Mouse (Mus musculus) intestine, embryonic 14.5 days (tissue): ENCODE data around the gene Cpm. TPM values are rescaled to one million over a fixed set of nuclear protein-coding genes. Genes with fewer than 3 reads are reported as not detected.
A peak's percentile ranks its signal among the peaks of the same experiment; 100 is the strongest.

Source experiments
- ATAC-seq: fragments of 200-750 bp; cut with Nextera tagmentation; replicated peaks from 2 replicates; pipeline ENCODE4 v1.8.0; 2017; ENCODE audit warnings: low read depth, moderate number of reproducible peaks, moderate TSS enrichment, moderate library complexity; ENCODE audit not compliant: low FRiP score, low TSS enrichment
- DNase-seq: peaks from one replicate; pipeline ENCODE4 v3.0.0-alpha.2; 2018; ENCODE audit warnings: low spot score
- H3K27ac ChIP-seq: fragments of 300-500 bp; sonication (generic); 2 replicates; pipeline ENCODE4 v1.5.1; 2014; ENCODE audit warnings: low read depth, mild to moderate bottlenecking, control low read depth
- H3K27me3 ChIP-seq: fragments of 300-500 bp; sonication (generic); replicated peaks from 2 replicates; pipeline ENCODE4 v1.6.1; 2014; ENCODE audit warnings: low read length, control low read depth; ENCODE audit not compliant: control insufficient read depth, insufficient read depth
- H3K36me3 ChIP-seq: fragments of 300-500 bp; sonication (generic); 2 replicates; pipeline ENCODE4 v1.6.1; 2014; ENCODE audit warnings: low read length, control low read depth; ENCODE audit not compliant: control insufficient read depth, insufficient read depth
- H3K4me1 ChIP-seq: fragments of 300-500 bp; sonication (generic); replicated peaks from 2 replicates; pipeline ENCODE4 v1.6.1; 2014; ENCODE audit warnings: low read length, control low read depth, mixed read lengths; ENCODE audit not compliant: control insufficient read depth, insufficient read depth
- H3K4me2 ChIP-seq: fragments of 300-500 bp; sonication (generic); 2 replicates; pipeline ENCODE4 v1.6.1; 2014; ENCODE audit warnings: low read length
- H3K4me3 ChIP-seq: fragments of 300-500 bp; sonication (generic); 2 replicates; pipeline ENCODE4 v1.5.1; 2014; ENCODE audit warnings: low read depth, low read length, control low read depth, mixed read lengths
- H3K9ac ChIP-seq: fragments of 300-500 bp; sonication (generic); 2 replicates; pipeline ENCODE4 v1.6.1; 2014; ENCODE audit warnings: mild to moderate bottlenecking, low read length
- H3K9me3 ChIP-seq: fragments of 300-500 bp; sonication (generic); 2 replicates; pipeline ENCODE4 v1.6.1; 2016; ENCODE audit warnings: low read length, control low read depth; ENCODE audit not compliant: control insufficient read depth
- WGBS: fragments of 180-500 bp; shearing (Covaris S2); extraction: QIAGEN DNeasy Blood & Tissue Kit; methylation state at CpG from one replicate; pipeline ENCODE4 v1.1.7; 2014; 5-methylcytosine and 5-hydroxymethylcytosine counted together
- polyA plus RNA-seq: library from polyadenylated mRNA; unstranded; fragments of >200 nt; fragmentation: Nextera tagmentation; extraction: Ambion mirVana; gene quantifications from 2 replicates; pipeline ENCODE4 v1.2.1, GENCODE M21; 2014

Cpm gene
- polyA plus RNA-seq, 1 experiment from 2014 or later = 66.6 TPM

GRCm38 (mm10) chr10:117663056-117663864 lies 34.0 kb downstream of the Cpm start:
- H3K4me3 ChIP-seq = no peak overlapping the region
- H3K9ac ChIP-seq = no peak overlapping the region

GRCm38 (mm10) chr10:117663865-117664200 lies 34.5 kb downstream of the Cpm start:
- Histone ChIP-seq H3K27ac (peak overlapping the region; percentile 59; the same call in 1 of the 2 replicates), H3K4me3 (peak overlapping the region; percentile 18; the same call in 1 of the 2 replicates), H3K36me3 (no peaks in the 10 kb centered on the region), H3K27me3 (no peaks in the 10 kb centered on the region), H3K4me1 (peaks cover 6% of the 10 kb centered on the region), H3K9ac (no peak overlapping the region), H3K4me2 (peak overlapping the region; percentile 47), H3K9me3 (no peaks in the 10 kb centered on the region)
- DNase-seq (peak; percentile 78), ATAC-seq (peak; percentile 83)
- WGBS = 22% methylated on average over 9 of the region's 9 CpGs

More at GRCm38 (mm10) chr10:117663056-117663864, 34.0 kb downstream of the Cpm start:
- no peaks in the 10 kb centered on the region for H3K9me3 ChIP-seq
- H3K27me3 ChIP-seq = no peaks in the 10 kb centered on the region
- 56% methylated on average over 14 of the region's 14 CpGs for WGBS
- H3K27ac ChIP-seq = peak overlapping the region; percentile 59
- H3K4me2 ChIP-seq = peak overlapping the region; percentile 47
- H3K36me3 ChIP-seq = no peaks in the 10 kb centered on the region
- no peak for DNase-seq
- peaks cover 6% of the 10 kb centered on the region for H3K4me1 ChIP-seq
- peak; percentile 61; the same call in 1 of the 2 replicates for ATAC-seq

- Histone ChIP-seq H3K9ac (no peak overlapping the region), H3K9me3 (no peaks in the 10 kb centered on the region), H3K4me1 (peaks cover 6% of the 10 kb centered on the region), H3K27me3 (no peaks in the 10 kb centered on the region), H3K27ac (peak overlapping the region; percentile 43; the same call in 1 of the 2 replicates), H3K4me2 (peak overlapping the region; percentile 47), H3K36me3 (no peaks in the 10 kb centered on the region), H3K4me3 (peak overlapping the region; percentile 18; the same call in 1 of the 2 replicates)
- no peak for DNase-seq
- no peak for ATAC-seq
- WGBS = 50% methylated on average over 14 of the region's 14 CpGs
These were observed 35.1 kb downstream of the Cpm start for GRCm38 (mm10) chr10:117664208-117664925.

GRCm38 (mm10) chr10:117664926-117665209 lies 35.6 kb downstream of the Cpm start:
- no peaks in the 10 kb centered on the region for H3K36me3 ChIP-seq
- H3K4me3 ChIP-seq = no peak overlapping the region
- ATAC-seq (no peak), DNase-seq (no peak)
- peaks cover 6% of the 10 kb centered on the region for H3K4me1 ChIP-seq
- H3K27me3 ChIP-seq = no peaks in the 10 kb centered on the region
- H3K9me3 ChIP-seq = no peaks in the 10 kb centered on the region
- H3K27ac ChIP-seq = no peak overlapping the region
- H3K4me2 ChIP-seq = no peak overlapping the region
- no peak overlapping the region for H3K9ac ChIP-seq

GRCm38 (mm10) chr10:117665376-117666275 lies 36.3 kb downstream of the Cpm start:
- Histone ChIP-seq H3K9ac (no peak overlapping the region), H3K27ac (no peak overlapping the region), H3K27me3 (no peaks in the 10 kb centered on the region), H3K4me3 (no peak overlapping the region), H3K4me1 (peaks cover 6% of the 10 kb centered on the region), H3K36me3 (no peaks in the 10 kb centered on the region), H3K4me2 (no peak overlapping the region), H3K9me3 (no peaks in the 10 kb centered on the region)
- DNase-seq (no peak), ATAC-seq (no peak)
- WGBS = 71% methylated on average over 9 of the region's 9 CpGs

GRCm38 (mm10) chr10:117666361-117666760 lies 37.1 kb downstream of the Cpm start:
- no peak overlapping the region for H3K4me3 ChIP-seq
- 85% methylated on average over 3 of the region's 3 CpGs for WGBS
- no peaks in the 10 kb centered on the region for H3K27me3 ChIP-seq
- no peak overlapping the region for H3K4me2 ChIP-seq
- H3K4me1 ChIP-seq = peaks cover 6% of the 10 kb centered on the region
- DNase-seq (no peak), ATAC-seq (no peak)
- H3K36me3 ChIP-seq = no peaks in the 10 kb centered on the region
- H3K9ac ChIP-seq = no peak overlapping the region
- no peak overlapping the region for H3K27ac ChIP-seq
- no peaks in the 10 kb centered on the region for H3K9me3 ChIP-seq

- no peak for ATAC-seq
- H3K27ac ChIP-seq = no peak overlapping the region
- H3K36me3 ChIP-seq = 0 out of 2 replicates have a peak, but pooled peaks cover 3% of the 10 kb centered on the region
- DNase-seq = no peak
- H3K4me3 ChIP-seq = no peak overlapping the region
- no peak overlapping the region for H3K9ac ChIP-seq
- H3K4me2 ChIP-seq = no peak overlapping the region
- no peaks in the 10 kb centered on the region for H3K27me3 ChIP-seq
- whole genome bisulfite sequencing = 90% methylated on average over 9 of the region's 9 CpGs
- H3K9me3 ChIP-seq = no peaks in the 10 kb centered on the region
- peaks cover 6% of the 10 kb centered on the region for H3K4me1 ChIP-seq
These were observed 37.8 kb downstream of the Cpm start for GRCm38 (mm10) chr10:117666947-117667630.
